Mouse (Mus musculus) heart, postnatal 0 days (tissue): ENCODE results near the gene Veph1. TPM values are rescaled to one million over a fixed set of nuclear protein-coding genes. Genes with fewer than 3 reads are reported as not detected.

Experiments used
- ATAC-seq: fragments of 200-750 bp; cut with Nextera tagmentation; 2 replicates; pipeline ENCODE4 v1.8.0; 2017; ENCODE audit warnings: low read depth, moderate number of reproducible peaks, moderate library complexity; ENCODE audit not compliant: insufficient read depth
- DNase-seq: peaks from one replicate; pipeline ENCODE4 v3.0.0-alpha.2; 2016; ENCODE audit warnings: low spot score
- H3K27ac ChIP-seq: fragments of 300-500 bp; sonication (generic); 2 replicates; pipeline ENCODE4 v1.5.1; 2014; ENCODE audit warnings: low read depth, mild to moderate bottlenecking
- H3K27me3 ChIP-seq: fragments of 300-500 bp; sonication (generic); 2 replicates; pipeline ENCODE4 v1.6.1; 2014; ENCODE audit warnings: low read length, mixed read lengths; ENCODE audit not compliant: control insufficient read depth, insufficient read depth
- H3K36me3 ChIP-seq: fragments of 300-500 bp; sonication (generic); replicated peaks from 2 replicates; pipeline ENCODE4 v1.6.1; 2014; ENCODE audit warnings: low read length, mixed read lengths; ENCODE audit not compliant: control insufficient read depth, insufficient read depth
- H3K4me1 ChIP-seq: fragments of 300-500 bp; sonication (generic); 2 replicates; pipeline ENCODE4 v1.6.1; 2014; ENCODE audit warnings: antibody characterized with exemption; ENCODE audit not compliant: control insufficient read depth, insufficient read depth
- H3K4me2 ChIP-seq: fragments of 300-500 bp; sonication (generic); 2 replicates; pipeline ENCODE4 v1.6.1; 2014; ENCODE audit warnings: low read depth, mild to moderate bottlenecking, low read length, moderate library complexity
- H3K4me3 ChIP-seq: fragments of 300-500 bp; sonication (generic); 2 replicates; pipeline ENCODE4 v1.5.1; 2014; ENCODE audit warnings: low read depth, low read length
- H3K9ac ChIP-seq: fragments of 300-500 bp; sonication (generic); replicated peaks from 2 replicates; pipeline ENCODE4 v1.6.1; 2014; ENCODE audit warnings: low read depth, low read length, mixed read lengths
- H3K9me3 ChIP-seq: fragments of 300-500 bp; sonication (generic); replicated peaks from 2 replicates; pipeline ENCODE4 v1.6.1; 2016; ENCODE audit warnings: low read length; ENCODE audit not compliant: control insufficient read depth
- CTCF ChIP-seq: IDR thresholded peaks from 2 replicates; pipeline ENCODE4 v1.5.1; 2016; ENCODE audit warnings: antibody characterized with exemption, control low read depth, low read depth
- EP300 ChIP-seq: IDR thresholded peaks from 2 replicates; pipeline ENCODE4 v1.6.1; 2016; ENCODE audit warnings: antibody characterized with exemption, low read depth
- WGBS: fragments of 180-500 bp; shearing (Covaris S2); extraction: QIAGEN DNeasy Blood & Tissue Kit; methylation state at CpG from one replicate; pipeline ENCODE4 v1.1.7; 2014; 5-methylcytosine and 5-hydroxymethylcytosine counted together
- polyA plus RNA-seq: library from polyadenylated mRNA; unstranded; fragments of >200 nt; fragmentation: Nextera tagmentation; extraction: Ambion mirVana; gene quantifications from 2 replicates; pipeline ENCODE4 v1.2.1, GENCODE M21; 2015
- total RNA-seq: library from RNA; depleted of rRNA; stranded (reverse); fragments of >200 nt; gene quantifications from 2 replicates; pipeline ENCODE4 v1.2.3, GENCODE M21; 2014; ENCODE audit warnings: low replicate concordance

Veph1 gene
- total and polyA plus RNA-seq, 2 experiments from 2014 or later, result 0.30 to 2.5 TPM

- TF ChIP-seq CTCF, result no peak
- TF ChIP-seq EP300, result no peak
- no peak for DNase-seq
- Histone ChIP-seq H3K36me3 (no peaks in the 10 kb centered on the region), H3K9ac (no peak overlapping the region), H3K9me3 (no peaks in the 10 kb centered on the region), H3K4me1 (no peaks in the 10 kb centered on the region), H3K4me2 (no peak overlapping the region), H3K4me3 (no peak overlapping the region), H3K27me3 (no peaks in the 10 kb centered on the region), H3K27ac (no peak overlapping the region)
- 75% methylated on average over 6 of the region's 6 CpGs for WGBS
- ATAC-seq, result no peak
Measured at GRCm38 (mm10) chr3:66166606-66167290, 129.9 kb downstream of the Veph1 start.

GRCm38 (mm10) chr3:66165026-66165425, 131.6 kb downstream of the Veph1 start:
- Histone ChIP-seq H3K4me2 (no peak overlapping the region), H3K4me3 (no peak overlapping the region), H3K4me1 (no peaks in the 10 kb centered on the region), H3K27ac (no peak overlapping the region), H3K9me3 (no peaks in the 10 kb centered on the region), H3K27me3 (no peaks in the 10 kb centered on the region), H3K9ac (no peak overlapping the region), H3K36me3 (no peaks in the 10 kb centered on the region)
- ATAC-seq (no peak), DNase-seq (no peak)
- TF ChIP-seq CTCF (no peak), EP300 (no peak)
- WGBS, result 68% methylated on average over 5 of the region's 5 CpGs

- no peak overlapping the region for H3K4me2 ChIP-seq
- ATAC-seq, result no peak
Measured at GRCm38 (mm10) chr3:66164585-66164984, 132.1 kb downstream of the Veph1 start.

GRCm38 (mm10) chr3:66162612-66163011, 134.0 kb downstream of the Veph1 start:
- WGBS, result 57% methylated on average over 6 of the region's 6 CpGs
- Histone ChIP-seq H3K4me2 (no peak overlapping the region), H3K9me3 (no peaks in the 10 kb centered on the region), H3K9ac (no peak overlapping the region), H3K4me3 (no peak overlapping the region), H3K4me1 (no peaks in the 10 kb centered on the region), H3K27ac (no peak overlapping the region), H3K27me3 (no peaks in the 10 kb centered on the region), H3K36me3 (no peaks in the 10 kb centered on the region)
- DNase-seq, result no peak
- no peak for ATAC-seq
- TF ChIP-seq CTCF, result no peak
- no peak for TF ChIP-seq EP300

More at GRCm38 (mm10) chr3:66164585-66164984, 132.1 kb downstream of the Veph1 start:
- TF ChIP-seq CTCF (no peak), EP300 (no peak)
- no peak overlapping the region for H3K9ac ChIP-seq
- no peaks in the 10 kb centered on the region for H3K27me3 ChIP-seq
- H3K9me3 ChIP-seq, result no peaks in the 10 kb centered on the region
- no peaks in the 10 kb centered on the region for H3K4me1 ChIP-seq
- no peak overlapping the region for H3K27ac ChIP-seq
- no peaks in the 10 kb centered on the region for H3K36me3 ChIP-seq
- 61% methylated on average over 3 of the region's 3 CpGs for WGBS
- DNase-seq, result no peak
- H3K4me3 ChIP-seq, result no peak overlapping the region

DNA sequence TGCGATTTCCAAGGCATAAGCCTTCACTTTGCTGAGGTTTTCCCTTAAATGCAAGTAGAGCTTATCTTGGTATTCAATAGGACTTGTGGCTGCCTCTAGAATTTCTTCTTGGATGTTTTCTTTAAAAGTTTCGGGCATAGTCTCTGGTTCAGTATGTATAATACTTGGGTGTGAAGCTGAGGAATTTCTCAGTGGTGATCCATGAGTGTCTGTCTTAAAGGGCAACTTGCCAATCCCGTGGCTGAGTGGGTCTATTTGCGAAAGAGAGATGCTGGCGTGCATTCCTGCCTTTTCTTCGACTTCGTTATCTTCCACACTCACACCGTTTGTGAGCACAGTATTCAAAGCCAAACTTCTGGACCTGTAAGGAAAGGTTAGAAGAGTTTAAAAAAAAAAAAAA, 138.7 kb downstream of the Veph1 start:
- no peak overlapping the region for H3K4me2 ChIP-seq
- DNase-seq (no peak), ATAC-seq (no peak)
- H3K27ac ChIP-seq, result no peak overlapping the region
- no peaks in the 10 kb centered on the region for H3K27me3 ChIP-seq
- H3K9ac ChIP-seq, result no peak overlapping the region
- 42% methylated on average over 8 of the region's 8 CpGs for WGBS
- TF ChIP-seq CTCF (no peak), EP300 (no peak)
- no peak overlapping the region for H3K4me3 ChIP-seq
- H3K36me3 ChIP-seq, result no peaks in the 10 kb centered on the region
- no peaks in the 10 kb centered on the region for H3K4me1 ChIP-seq
- no peaks in the 10 kb centered on the region for H3K9me3 ChIP-seq

- WGBS, result 67% methylated on average over 7 of the region's 7 CpGs
- TF ChIP-seq CTCF (no peak), EP300 (no peak)
Measured at GRCm38 (mm10) chr3:66137601-66138000, 159.0 kb downstream of the Veph1 start.

More at GRCm38 (mm10) chr3:66137601-66138000, 159.0 kb downstream of the Veph1 start:
- ATAC-seq (no peak), DNase-seq (no peak)
- Histone ChIP-seq H3K36me3 (no peaks in the 10 kb centered on the region), H3K27ac (no peak overlapping the region), H3K9ac (no peak overlapping the region), H3K4me3 (no peak overlapping the region), H3K27me3 (no peaks in the 10 kb centered on the region), H3K9me3 (no peaks in the 10 kb centered on the region), H3K4me1 (no peaks in the 10 kb centered on the region), H3K4me2 (no peak overlapping the region)
